Mouse (Mus musculus) R1 (cell line): Measurements from ENCODE around the gene Tomm40.

Experiments used
- DNase-seq: peaks from one replicate; pipeline ENCODE4 v3.0.0-alpha.2; 2018; ENCODE audit warnings: low read depth, low spot score

The Tomm40 gene

GRCm38 (mm10) chr7:19715239-19716054 is at the start of gene Tomm40:
Gene Tomm40 (minus strand): TSS chr7:19715438.
- DNase-seq, result peak; percentile 100

DNA sequence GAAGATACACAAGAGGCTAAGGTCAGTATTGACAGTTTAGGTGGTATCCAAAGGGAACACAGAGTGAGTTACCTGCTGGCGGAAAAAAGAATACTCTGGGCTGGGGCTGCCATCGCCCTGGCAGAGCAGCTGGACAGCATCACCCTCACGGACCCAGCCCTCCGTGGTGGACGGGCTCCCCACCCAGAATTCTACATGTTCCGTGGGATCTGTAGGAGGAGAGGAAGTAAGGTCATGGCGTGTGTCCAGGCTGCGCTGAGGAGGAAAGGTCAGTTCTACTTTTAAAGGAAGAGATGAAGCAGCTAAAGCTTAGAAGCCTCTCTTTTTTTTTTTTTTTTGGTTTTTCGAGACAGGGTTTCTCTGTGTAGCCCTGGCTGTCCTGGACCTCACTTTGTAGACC is 49.3 kb upstream of the Tomm40 start:
- no peak for DNase-seq

DNA sequence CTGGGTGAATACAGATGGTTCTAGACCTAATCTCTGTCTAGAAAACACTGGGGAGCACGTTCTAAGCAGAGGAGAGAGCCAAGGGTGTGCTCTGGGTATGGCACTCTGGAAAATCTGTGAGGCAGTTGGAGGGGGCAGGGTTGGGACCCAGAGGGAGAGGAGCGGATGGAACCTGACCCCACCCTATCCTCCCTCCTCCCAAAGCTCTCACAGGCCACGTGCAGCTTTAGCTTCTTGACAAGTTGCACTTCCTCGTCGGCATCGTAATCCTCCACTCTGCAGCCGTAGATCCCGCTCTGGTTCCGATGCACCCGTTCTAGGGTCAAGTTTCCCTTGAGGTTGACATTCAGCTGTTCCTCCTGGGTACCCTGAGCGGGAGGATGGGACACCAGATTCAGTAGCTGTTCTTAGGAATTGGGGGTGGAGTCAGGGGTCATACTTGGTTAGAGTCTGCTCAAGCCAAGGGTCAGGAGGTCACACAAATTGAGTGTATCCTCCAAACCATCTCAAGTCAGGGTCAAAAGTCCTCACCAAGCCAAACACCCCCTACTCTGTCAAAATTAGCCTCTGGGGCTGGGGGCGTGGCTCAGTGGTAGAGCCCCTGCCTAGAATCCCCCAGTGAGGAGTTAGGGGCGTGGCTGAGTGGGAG is 48.7 kb upstream of the Tomm40 start:
- DNase-seq, result peak; percentile 89

GRCm38 (mm10) chr7:19762283-19762682 is 47.0 kb upstream of the Tomm40 start:
- no peak for DNase-seq

DNA sequence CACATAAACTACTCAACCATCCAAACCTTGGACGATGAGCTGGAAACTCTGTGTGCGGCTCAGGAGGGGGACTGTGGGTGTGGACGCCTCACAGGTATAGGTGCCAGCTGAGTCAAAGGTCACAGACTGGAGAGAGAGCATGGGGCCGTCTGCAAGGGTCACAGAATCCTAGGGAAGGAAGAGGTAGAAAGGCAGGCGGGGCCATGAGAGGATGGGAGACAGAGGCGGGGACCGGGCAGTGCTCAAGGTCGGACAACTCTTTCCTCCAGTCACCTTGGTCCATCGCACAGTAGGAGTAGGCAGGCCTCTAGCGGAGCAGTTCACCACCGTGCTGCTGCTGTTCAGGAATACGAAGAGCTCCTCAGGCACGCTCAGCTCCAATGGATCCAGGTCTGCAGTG is 44.8 kb upstream of the Tomm40 start:
- DNase-seq, result no peak

- no peak for DNase-seq
Observed at GRCm38 (mm10) chr7:19758623-19759022, 43.4 kb upstream of the Tomm40 start.

GRCm38 (mm10) chr7:19755851-19756786 is 40.9 kb upstream of the Tomm40 start:
- peak; percentile 36 for DNase-seq

- DNase-seq, result peak; percentile 64
Observed at GRCm38 (mm10) chr7:19755008-19755407, 39.8 kb upstream of the Tomm40 start.

DNA sequence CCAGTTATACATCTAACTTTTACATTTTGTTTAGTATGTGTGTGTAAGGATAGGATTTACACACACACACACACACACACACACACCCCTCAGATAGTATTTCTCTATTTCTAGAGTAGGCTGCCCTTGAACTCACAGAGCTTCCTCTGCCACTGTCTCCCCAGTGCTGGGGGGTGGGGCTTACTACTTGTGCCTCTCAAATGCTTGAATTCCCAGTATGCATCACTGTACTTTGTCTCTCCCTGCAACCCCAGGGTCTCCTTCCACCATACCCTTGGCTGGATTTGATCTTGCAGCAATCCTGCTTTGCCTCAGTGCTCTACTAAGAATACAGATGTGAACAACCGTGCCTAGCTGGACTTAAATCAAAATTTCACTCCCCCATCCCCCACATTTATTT is 38.8 kb upstream of the Tomm40 start:
- peak; percentile 71 for DNase-seq

- peak; percentile 88 for DNase-seq
Observed at GRCm38 (mm10) chr7:19753587-19753986, 38.3 kb upstream of the Tomm40 start.

DNA sequence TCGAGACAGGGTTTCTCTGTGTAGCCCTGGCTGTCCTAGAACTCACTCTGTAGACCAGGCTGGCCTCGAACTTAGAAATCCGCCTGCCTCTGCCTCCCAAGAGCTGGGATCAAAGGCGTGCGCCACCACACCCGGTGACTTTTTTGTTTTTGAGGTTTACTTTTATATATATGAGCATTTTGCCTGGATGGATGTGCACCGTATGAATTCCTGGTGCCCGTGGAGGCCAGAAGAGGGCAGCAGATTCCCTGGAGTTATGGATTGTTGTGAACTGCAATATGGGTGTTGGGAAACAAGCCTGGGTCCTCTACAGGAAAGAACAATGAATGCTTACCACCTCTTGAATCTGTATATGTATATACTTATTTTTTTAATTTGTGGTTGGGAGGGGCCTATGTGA is 37.4 kb upstream of the Tomm40 start:
- peak; percentile 65 for DNase-seq

- no peak for DNase-seq
Observed at GRCm38 (mm10) chr7:19751070-19751383, 35.8 kb upstream of the Tomm40 start.

- peak; percentile 90 for DNase-seq
Observed at GRCm38 (mm10) chr7:19750217-19751069, 35.2 kb upstream of the Tomm40 start, which contains the start of gene Nectin2. Gene Nectin2 (minus strand): TSS chr7:19750483.

DNA sequence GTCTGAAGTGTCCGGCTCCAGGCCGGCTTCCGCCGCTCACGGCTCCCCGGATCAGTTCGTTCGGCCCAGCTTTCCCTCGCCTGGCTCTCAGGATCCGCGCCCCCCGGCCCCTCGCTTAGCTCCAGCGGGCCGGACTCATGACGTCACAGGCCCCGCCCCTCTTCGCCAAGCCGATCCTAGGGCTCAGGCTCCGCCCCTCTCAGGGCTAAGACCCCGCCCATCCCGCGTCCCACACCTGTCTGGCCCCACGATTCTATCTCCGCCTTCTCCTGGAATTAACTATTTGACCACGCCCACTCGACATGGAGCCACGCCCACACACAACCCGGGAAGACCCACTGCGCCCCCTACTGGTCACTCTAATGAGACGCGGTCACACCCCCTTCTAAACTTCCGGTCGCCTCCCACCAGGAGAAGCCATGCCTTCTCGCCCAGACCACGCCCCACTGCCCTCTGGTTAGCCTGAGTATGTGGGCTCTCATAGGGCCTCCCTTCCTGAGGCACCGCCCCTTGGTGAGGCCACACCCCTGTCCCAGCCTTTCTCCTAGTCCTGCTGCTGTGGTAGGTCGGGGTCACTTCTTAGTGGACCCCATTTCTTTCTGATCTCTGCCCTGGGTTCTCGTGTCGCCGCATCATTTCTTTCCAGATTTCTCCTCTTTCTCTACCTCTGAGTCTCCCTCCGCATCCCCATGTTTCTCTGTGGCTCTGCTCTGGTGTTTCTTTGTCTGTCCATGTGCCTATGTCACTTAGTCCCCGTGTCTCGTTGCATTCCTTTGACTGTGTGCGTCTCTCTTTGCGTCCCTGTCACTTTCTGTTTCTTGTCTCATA is 34.4 kb upstream of the Tomm40 start:
- DNase-seq, result peak; percentile 99

DNA sequence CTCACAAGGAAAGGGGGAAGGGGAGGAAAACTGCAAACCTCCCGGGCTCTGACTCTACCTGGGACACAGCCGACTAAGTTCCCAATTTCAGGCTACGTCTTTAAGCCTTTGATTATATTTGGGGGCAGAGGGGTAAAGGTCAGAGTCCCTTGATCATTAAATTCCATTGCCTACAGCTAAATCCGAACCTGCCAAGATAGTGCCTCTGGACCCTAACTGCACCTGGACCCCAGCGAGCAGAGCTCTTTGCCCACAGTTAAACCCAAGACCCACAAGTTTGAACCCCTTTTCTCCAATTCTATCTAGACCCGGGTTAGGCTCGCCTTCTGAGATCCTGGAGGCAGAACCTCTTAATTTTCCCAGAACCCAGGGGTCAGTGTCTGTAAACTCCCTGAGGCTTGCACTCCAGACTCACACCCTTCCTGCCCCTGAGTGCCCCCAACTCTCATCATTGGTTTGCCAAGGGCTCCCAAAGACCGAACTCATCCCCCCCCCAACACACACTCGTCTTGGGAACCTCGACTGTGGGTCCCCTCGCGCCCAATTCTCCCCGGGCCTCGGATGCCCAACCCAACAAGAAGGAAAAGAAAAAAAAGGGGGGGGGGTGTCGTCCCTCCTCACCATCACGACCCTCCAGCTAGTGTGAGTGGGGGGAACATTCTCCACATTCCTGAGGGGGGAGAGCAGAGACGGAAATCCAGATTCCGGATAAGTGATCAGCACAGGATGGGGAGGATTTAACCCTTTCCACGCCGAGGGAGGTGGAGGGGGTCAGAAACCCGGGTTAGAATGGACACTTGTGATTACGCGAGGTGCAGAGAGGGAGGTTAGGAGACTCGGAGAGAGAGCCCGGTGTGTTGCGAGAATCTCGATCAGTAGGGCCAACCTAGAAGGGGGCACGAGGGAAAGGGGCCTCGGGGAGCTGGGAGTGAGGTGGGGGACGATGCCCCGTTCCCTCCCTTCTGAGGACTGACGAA is 33.3 kb upstream of the Tomm40 start:
- DNase-seq, result peak; percentile 77

GRCm38 (mm10) chr7:19747420-19748218 is 32.4 kb upstream of the Tomm40 start:
- DNase-seq, result peak; percentile 97

DNA sequence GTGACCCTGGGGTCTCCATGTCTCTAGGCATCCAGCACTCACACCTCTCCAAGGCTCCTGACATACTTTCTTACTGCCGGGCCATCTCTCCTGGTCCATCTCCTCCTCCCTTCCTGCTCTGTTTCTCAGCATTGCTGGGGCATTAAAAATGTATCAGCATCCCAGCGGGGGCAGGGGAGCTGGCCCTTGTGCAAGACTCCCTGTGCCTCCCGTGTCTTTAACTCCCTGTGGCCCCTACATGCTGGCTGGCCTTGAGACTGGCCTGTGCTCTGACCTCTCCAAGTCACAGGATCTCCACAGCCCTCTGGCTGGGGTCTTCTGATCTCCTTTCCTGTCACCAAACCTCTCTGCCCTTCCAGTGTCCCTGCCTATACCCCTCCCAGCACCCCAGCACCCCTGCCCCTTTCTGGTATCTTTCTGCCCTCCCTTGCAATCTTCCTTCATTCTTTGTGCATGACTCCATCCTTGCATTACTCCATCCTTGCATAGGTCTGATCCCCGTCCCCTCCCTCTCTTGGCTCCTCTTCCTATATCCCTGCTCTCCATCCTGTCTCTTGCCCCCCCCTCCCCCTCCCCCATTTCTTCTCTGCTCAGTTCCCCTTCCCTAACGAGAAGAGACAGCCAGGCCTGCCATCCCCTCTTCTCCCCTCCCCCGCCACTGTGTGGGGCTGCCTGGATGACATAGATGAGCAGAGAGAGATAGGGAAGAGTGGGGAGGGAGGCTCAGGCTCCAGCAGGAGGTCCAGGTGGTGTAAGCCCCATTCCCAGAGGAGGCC is 31.4 kb upstream of the Tomm40 start:
- peak; percentile 46 for DNase-seq
